Mouse (Mus musculus): Measurements from ENCODE around the gene Ripor3. TPM values are rescaled to one million over a fixed set of nuclear protein-coding genes. Genes with fewer than 3 reads are reported as not detected.

The Ripor3 gene
- total and polyA plus RNA-seq, 3 experiments: 0.17 TPM; not detected in 2

DNA sequence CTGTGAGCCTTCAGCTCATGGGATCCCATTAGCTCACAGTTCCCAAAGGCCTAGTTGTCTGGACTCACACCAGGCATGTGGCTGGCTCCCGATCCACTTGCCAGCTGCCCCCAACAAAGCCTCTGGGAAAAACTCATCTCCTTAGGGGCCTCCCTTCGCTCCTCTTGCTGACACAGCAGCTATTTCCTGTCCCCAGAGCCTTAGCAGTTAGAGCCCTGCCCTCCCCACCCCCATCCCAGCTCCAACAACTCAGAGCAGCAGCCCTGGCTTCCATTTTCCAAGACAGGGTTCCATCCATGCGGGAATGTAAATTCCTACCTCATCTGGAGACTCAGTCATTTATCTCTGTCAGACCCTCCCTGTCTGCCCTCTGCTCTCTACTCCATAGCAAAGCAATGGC lies 26.6 kb upstream of the Ripor3 start:
- H3K4me1 ChIP-seq (ENCODE audit: control insufficient read depth in 1 of 2, insufficient read depth in 2 of 2): no peaks in the 10 kb centered on the region
- TF ChIP-seq CHD2 (IDR thresholded peaks at IDR 0.05; ENCODE audit: low read length): no peak
- no peak for TF ChIP-seq MAX (IDR thresholded peaks at IDR 0.05; ENCODE audit: low read length)
- H3K27ac ChIP-seq (ENCODE audit: insufficient read depth, low read depth): no peak overlapping the region
- no peak overlapping the region for H3K9ac ChIP-seq (ENCODE audit: insufficient read depth, low read depth)
- dilution Hi-C loops (cut with MboI; ENCODE audit: extremely low pct_ligation_motif_present, extremely low pct_unique_long_range_greater_than_20kb, low sequenced_read_pairs): no loop called here
- H3K4me2 ChIP-seq (ENCODE audit: insufficient read depth, low read depth, poor library complexity, severe bottlenecking): no peak overlapping the region
- H3K79me2 ChIP-seq (replicated peaks; ENCODE audit: control insufficient read depth, extremely low read depth, insufficient read depth, poor library complexity, severe bottlenecking): no peaks in the 10 kb centered on the region
- peaks cover 76% of the 10 kb centered on the region for H3K27me3 ChIP-seq (replicated peaks)
- in situ Hi-C loops (cut with MboI; ENCODE audit: low pct_ligation_motif_present, low pct_unique_long_range_greater_than_20kb, low sequenced_read_pairs): no loop called here
- DNase-seq (ENCODE audit: extremely low read depth): no peak
- H3K36me3 ChIP-seq (replicated peaks in 1 of 2; ENCODE audit: control insufficient read depth in 1 of 2, insufficient read depth in 1 of 2, low read length in 1 of 2): no peaks in the 10 kb centered on the region
- no peak overlapping the region for H3K4me3 ChIP-seq (replicated peaks in 1 of 3; ENCODE audit: low read depth in 2 of 3, low read length in 2 of 3, poor library complexity in 1 of 3)
- H3K9me3 ChIP-seq (replicated peaks; ENCODE audit: low read length): no peaks in the 10 kb centered on the region

DNA sequence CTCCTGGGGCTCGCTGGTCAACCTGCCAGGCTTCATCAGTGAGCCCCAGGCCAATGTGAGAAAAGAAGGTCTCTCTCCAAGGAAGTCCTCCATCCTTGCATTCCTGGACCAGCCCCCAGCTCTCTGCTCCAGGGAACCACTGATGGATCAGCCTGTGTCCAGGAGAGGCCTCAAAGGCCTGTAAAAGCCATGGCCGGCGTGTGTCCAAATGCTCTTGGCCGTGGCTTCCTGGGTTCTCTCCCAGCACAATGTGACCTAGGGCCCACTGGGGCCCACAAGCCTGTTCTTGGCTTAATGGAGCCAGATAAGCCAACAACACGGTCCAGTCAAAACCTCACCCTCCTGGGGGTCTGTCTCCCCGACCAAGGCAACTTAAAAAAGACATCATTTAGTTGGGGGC lies 25.5 kb upstream of the Ripor3 start:
- no peaks in the 10 kb centered on the region for H3K79me2 ChIP-seq (replicated peaks; ENCODE audit: control insufficient read depth, extremely low read depth, insufficient read depth, poor library complexity, severe bottlenecking)
- no peak overlapping the region for H3K4me2 ChIP-seq (ENCODE audit: insufficient read depth, low read depth, poor library complexity, severe bottlenecking)
- no peak for DNase-seq (ENCODE audit: extremely low read depth)
- in situ Hi-C loops (cut with MboI; ENCODE audit: low pct_ligation_motif_present, low pct_unique_long_range_greater_than_20kb, low sequenced_read_pairs): no loop called here
- no peak for TF ChIP-seq ZKSCAN1 (IDR thresholded peaks at IDR 0.05; ENCODE audit: borderline replicate concordance, low read depth, low read length)
- no peak for TF ChIP-seq TBP (conservative IDR thresholded peaks at IDR 0.05; ENCODE audit: low read depth, low read length)
- no peak for TF ChIP-seq E2F4 (IDR thresholded peaks at IDR 0.05; ENCODE audit: insufficient replicate concordance, low read depth, low read length)
- no peak for TF ChIP-seq NELFE (IDR thresholded peaks at IDR 0.05; ENCODE audit: low read depth, low read length)
- TF ChIP-seq IRF4 (IDR thresholded peaks at IDR 0.05; ENCODE audit: low read depth, low read length): no peak
- no peak for TF ChIP-seq ELF1 (IDR thresholded peaks at IDR 0.05; ENCODE audit: low read depth, low read length)
- no peak for TF ChIP-seq ETS1 (conservative IDR thresholded peaks at IDR 0.05; ENCODE audit: low read depth, low read length)
- no peak for TF ChIP-seq RAD21 (IDR thresholded peaks at IDR 0.05; ENCODE audit: low read depth, low read length)
- TF ChIP-seq MAFK (IDR thresholded peaks at IDR 0.05; ENCODE audit: insufficient replicate concordance, low read length): no peak
- no peak for TF ChIP-seq EP300 (IDR thresholded peaks at IDR 0.05; ENCODE audit: low read length)
- no peak for TF ChIP-seq USF1 (IDR thresholded peaks at IDR 0.05; ENCODE audit: low read depth, low read length)
- no peak for TF ChIP-seq MAX (IDR thresholded peaks at IDR 0.05; ENCODE audit: low read length)
- TF ChIP-seq KAT2A (IDR thresholded peaks at IDR 0.05; ENCODE audit: insufficient replicate concordance, low read length): no peak
- no peak for TF ChIP-seq CHD1 (IDR thresholded peaks at IDR 0.05; ENCODE audit: low read depth, low read length)
- TF ChIP-seq MEF2A (IDR thresholded peaks at IDR 0.05; ENCODE audit: borderline replicate concordance, low read depth, low read length): no peak
- TF ChIP-seq CTCF (conservative IDR thresholded peaks at IDR 0.05 in 1 of 2, IDR thresholded peaks at IDR 0.05 in 1 of 2; ENCODE audit: low read depth in 2 of 2, low read length in 2 of 2): no peak
- H3K9me3 ChIP-seq (replicated peaks; ENCODE audit: low read length): no peaks in the 10 kb centered on the region
- H3K36me3 ChIP-seq (replicated peaks in 1 of 2; ENCODE audit: control insufficient read depth in 1 of 2, insufficient read depth in 1 of 2, low read length in 1 of 2): no peaks in the 10 kb centered on the region
- no peak overlapping the region for H3K4me3 ChIP-seq (replicated peaks in 1 of 3; ENCODE audit: low read depth in 2 of 3, low read length in 2 of 3, poor library complexity in 1 of 3)
- H3K9ac ChIP-seq (ENCODE audit: insufficient read depth, low read depth): no peak overlapping the region
- H3K27me3 ChIP-seq (replicated peaks): peaks cover 80% of the 10 kb centered on the region
- dilution Hi-C loops (cut with MboI; ENCODE audit: extremely low pct_ligation_motif_present, extremely low pct_unique_long_range_greater_than_20kb, low sequenced_read_pairs): no loop called here
- H3K4me1 ChIP-seq (ENCODE audit: control insufficient read depth in 1 of 2, insufficient read depth in 2 of 2): no peaks in the 10 kb centered on the region
- H3K27ac ChIP-seq (ENCODE audit: insufficient read depth, low read depth): no peak overlapping the region

All from CH12.LX (cell line).